Mouse (Mus musculus): ENCODE measurements around the gene Rnf145.

DNA sequence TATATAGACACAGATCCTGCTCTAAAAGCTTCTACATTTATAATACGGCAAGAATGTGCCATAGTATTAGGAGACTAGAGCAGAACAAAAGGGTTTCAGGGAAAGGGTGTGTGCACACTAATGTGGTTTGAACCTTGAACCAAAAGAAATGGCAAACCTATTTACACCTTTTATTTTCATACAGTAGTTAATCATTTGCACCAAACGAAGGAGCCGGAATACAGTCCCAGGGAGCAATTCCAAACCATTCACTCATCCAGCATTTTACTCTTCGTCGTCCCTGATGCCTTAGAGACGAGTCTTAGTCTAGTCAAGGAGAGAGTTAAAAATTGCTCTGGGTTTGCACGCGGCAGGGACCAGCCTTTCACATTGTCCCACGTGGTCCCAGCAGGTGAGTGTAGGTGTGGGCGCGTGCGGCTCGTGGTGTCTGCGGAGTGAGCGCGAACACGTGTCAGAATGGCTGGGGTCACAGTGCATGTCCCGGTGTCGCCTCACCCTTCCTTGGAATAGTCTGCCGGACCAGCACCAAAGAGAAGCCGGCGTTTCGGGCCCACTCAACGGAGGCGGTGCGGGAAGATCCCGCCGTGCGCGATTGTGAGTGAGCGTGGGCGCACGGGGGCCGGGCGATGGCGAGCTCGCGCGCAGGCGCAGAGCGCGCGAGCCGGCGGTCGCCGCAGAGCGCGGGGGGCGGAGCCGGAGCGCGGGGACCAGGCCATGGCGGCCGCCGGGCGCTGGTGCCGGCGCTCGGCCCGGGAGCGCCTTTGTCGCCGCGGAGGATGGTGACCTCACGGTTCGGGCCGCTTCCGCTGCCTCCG is at the start of gene Rnf145:
- TF ChIP-seq CTCF (conservative IDR thresholded peaks at IDR 0.05; ENCODE audit: low read length) (no peak), POU5F1 (IDR thresholded peaks at IDR 0.05; ENCODE audit: borderline replicate concordance, low read length) (no peak)

All from E14TG2a.4 (cell line).